Mouse (Mus musculus) MN1 (cell line): Measurements from ENCODE around the gene Kifc3.
"Not testable (repeated sequence)": the region's sequence is repeated elsewhere in the genome, so short reads cannot be mapped to it uniquely, and the experiment has no call there.

Experiments used
- DNase-seq: peaks from one replicate; pipeline ENCODE4 v3.0.0-alpha.2; 2016; ENCODE audit warnings: low spot score

Kifc3 gene

DNA sequence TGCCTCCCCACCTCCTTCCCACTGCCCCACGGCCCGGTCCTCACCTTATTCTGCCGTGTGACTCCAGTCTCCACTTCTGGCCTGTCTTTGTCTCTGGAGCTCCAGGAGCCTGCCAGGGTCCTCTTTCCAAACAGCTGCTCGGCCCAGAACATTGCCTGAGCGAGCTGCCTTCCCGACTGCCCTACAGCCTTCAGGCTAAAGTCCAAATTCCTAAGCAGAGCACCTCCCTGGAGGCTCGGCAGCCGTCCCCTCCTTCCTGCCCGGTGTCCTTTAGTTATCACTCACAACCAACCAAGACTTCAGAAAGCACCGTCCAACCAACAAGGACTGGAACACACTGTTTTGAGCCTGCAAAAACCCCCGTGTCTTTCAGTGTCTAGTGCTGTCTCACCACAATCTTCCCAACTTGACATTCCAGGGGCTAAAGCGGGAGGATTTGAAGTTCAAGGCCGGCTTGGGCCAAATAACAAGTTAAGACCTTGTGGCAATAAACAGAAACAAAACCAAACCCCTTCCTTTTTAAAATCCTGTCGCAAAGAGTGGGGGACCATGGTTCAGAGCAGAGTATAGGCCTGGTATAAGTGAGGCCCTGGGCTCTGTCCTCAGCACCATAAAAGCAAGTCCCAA, at the start of gene Kifc3:
Gene Kifc3, minus strand, starts transcription at position 164 of the 627 bp plus-strand sequence.
- no peak for DNase-seq

DNA sequence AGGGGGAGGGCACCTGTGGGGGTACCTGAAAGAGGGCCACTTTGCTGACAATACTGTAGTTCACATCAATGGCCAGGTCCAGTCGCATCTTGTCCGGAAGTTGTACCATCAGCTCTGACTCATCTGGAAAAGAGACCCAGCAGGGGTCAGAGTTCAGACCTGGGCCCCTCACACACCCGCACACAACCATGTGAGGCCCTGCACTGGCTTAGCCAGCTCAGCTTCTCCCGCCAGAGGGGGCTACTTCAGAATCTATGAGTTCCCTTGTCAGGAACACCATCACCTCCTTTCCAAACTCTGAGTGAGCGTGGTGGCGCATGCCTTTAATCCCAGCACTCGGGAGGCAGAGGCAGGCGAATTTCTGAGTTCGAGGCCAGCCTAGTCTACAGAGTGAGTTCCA, 49.4 kb upstream of the Kifc3 start:
- DNase-seq: no peak

DNA sequence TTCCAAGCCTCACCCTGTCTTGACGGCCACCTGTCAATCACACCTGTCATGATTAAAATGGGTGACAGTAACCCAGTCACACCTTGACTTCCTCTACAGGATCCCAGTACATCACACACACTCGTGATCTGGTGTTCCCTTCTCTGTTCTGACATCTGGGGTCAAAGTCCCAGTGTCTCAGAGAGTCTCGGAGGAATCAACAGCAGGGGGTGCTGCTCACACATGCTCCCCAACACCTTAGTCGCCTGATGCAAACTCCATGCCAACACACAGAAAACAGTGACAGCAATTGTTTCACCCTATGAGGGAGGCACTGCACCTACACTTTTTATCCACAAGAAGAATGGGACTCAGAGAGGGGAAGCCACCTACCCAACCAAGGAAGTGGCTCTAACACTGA, 47.2 kb upstream of the Kifc3 start:
- DNase-seq: no peak

DNA sequence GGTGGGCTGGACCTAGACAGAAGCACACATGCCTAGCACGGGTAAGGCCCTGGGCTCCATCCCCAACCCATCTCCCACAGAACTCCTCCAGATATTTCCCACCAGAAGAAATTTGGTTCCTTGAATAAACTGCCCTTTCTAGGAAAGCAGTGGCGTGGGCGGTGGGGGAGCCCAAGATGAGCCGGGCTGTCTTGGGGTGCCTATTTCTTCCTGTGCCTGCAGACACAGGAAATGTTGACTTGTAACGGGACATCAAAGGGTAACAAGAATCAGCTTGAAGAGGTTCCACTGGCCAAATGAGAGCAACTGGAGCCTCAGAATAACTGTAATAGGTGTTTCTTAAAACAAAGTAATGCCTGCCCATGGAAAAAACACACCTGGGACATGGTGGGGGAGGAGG, 44.7 kb upstream of the Kifc3 start:
- DNase-seq: no peak

DNA sequence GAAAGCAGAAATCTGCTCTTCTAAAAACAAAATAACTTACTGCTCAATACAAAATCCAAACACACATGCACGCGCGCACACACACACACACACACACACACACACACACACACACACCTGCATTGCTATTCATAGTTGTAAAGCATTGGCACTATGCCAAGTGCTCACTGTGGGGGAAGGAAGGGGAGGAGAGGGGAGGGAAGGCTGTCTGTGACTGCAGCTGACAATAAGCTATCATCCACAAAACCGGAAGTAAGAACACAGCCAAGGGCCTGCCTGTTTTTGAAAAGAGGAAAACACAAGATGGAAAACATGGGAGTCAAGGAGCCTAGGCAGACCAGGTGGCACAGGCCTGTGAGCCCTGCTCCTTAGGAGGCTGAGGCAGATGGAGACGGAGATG, 42.6 kb upstream of the Kifc3 start:
- DNase-seq: no peak

DNA sequence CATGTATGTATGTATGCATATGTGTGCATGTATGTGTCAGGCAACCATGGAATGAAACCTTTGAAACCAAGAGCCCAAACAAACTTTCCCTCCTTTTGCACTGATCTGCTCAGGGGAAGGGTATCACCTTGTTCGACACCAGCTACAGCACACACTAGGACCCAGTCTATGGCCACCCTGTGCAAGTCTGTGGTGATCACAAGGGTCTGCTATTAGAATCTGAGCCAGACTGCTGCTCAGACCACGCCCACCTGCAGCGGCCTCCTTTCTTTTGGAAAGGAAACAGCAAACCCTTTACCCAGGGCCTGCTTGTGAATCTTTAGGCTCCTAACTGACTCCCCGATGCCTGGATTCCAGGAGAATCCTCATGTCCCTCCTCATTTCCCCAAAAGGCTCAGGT, 41.2 kb upstream of the Kifc3 start:
- DNase-seq: no peak

DNA sequence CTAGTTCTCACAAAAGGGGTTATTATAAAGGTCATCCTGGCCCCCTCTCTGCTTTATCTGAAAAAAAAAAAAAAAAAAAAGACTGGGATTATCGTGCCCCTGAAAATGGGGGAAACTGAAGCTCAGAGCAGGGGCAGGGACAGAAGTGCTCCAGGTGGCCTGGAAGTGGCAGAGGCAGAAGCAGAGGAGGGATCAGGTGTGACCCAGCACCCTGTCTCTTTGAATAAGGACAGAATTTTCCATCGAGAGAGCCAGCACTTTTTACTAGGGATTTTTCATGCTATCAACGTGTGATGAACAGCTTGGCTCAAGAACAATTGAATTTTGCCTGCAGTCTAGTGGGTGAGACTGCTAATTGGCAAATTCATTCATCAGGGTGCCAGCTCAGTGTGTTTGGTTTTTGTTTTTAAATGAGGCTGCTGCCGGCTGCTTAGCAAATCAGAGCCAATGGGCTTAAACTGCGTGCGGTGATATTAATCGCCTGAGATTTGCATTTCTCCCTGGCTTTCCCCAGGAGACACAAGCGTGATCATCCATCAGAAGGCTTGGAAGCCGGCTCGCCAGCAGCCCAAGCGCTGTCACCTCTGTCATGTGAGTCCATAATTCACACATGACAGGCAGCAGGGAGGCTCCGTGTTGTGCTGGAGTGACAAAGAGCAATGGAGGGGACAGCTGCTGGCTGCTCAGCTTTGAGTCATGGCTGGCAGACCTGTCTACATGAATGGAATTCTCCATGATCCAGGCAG, 40.4 kb upstream of the Kifc3 start:
- peak; percentile 71 for DNase-seq

DNA sequence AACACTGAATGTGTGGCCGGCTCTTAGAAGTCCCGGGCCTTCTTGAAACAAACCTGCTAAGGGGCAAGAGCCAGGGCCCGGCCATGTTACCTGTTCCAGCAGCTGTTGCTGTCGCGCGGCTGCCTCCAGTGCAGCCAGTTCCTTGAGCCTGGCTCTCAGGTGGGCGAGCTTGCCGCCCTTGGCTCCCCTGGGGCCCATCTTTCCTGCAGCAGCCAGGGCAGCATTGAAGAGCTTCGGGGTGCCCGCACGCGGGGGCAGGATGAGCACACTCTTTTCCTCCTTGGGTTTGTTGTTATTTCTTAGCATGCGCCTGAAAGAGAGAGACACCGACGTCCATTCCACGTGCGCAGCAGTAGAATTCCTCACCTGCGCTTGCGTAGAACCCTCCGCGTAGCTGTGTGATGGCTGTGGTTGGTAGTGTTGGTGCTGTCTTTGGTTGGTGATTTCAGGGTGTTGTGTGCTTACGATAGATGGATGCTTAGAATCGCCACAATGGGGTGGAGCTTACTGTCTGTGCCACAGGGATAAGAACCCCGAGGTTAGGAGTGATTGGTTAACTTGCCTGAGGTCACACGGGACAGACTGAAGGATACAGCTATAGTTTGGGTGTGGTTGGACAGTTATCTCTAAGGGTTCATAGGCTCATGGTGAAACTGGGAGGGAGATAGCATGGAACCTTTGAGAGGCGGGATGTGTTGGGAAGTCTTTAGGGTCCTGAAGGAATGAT, 39.6 kb upstream of the Kifc3 start:
- DNase-seq: no peak

DNA sequence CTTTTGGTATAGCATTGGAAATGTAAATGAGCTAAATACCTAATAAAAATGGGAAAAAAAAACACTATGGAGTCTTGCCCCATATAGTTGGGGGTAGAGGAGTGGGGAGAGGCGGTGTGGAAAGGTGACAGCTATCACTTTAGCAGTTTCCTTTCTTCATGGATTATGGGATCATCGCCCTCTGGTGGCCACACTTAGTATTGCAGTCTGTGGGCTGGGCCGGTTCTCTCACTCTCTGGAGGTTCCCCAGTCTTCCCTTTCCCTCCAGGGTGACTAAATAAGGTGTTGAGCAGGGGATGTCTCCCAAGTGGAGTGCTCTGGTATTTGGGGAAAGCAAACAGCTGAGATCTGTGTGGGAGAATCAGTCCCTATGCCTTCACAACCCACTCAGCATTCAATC, 33.1 kb upstream of the Kifc3 start:
- DNase-seq: peak; percentile 72

DNA sequence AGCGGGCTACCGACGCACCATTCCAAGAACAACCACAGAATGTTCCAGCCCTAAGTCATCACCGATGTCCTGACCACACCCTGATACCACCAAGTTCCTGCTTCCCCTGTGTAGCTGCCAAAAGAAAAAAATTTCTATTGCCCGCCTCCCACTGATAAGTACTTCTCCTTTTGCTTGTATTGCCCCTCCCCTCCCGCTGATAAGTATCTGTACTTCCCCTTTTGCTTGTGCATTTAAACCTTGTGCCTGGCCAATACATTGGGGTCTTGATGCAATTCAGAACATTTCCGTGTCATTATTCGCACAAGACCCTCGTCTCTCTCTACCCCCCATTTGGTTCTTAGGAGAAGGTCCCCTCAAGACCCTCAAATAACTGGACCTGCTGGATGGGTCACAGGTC, 27.5 kb upstream of the Kifc3 start:
- DNase-seq: not testable (repeated sequence)

DNA sequence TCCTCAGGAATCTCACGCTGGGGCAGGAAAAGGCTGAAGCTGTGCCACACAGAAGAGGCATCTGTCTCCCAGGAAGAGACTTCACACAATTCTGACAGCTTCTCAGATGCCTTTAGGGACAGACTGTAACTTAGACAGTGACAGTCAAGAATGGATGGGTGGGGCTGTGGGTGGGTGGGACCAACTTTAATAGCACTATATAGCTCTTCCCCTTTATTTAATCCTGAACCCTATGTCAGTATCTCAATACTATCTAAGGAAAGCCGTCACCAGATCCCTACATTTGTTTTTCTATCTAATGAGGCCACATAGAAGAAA, 24.5 kb upstream of the Kifc3 start:
- DNase-seq: no peak

DNA sequence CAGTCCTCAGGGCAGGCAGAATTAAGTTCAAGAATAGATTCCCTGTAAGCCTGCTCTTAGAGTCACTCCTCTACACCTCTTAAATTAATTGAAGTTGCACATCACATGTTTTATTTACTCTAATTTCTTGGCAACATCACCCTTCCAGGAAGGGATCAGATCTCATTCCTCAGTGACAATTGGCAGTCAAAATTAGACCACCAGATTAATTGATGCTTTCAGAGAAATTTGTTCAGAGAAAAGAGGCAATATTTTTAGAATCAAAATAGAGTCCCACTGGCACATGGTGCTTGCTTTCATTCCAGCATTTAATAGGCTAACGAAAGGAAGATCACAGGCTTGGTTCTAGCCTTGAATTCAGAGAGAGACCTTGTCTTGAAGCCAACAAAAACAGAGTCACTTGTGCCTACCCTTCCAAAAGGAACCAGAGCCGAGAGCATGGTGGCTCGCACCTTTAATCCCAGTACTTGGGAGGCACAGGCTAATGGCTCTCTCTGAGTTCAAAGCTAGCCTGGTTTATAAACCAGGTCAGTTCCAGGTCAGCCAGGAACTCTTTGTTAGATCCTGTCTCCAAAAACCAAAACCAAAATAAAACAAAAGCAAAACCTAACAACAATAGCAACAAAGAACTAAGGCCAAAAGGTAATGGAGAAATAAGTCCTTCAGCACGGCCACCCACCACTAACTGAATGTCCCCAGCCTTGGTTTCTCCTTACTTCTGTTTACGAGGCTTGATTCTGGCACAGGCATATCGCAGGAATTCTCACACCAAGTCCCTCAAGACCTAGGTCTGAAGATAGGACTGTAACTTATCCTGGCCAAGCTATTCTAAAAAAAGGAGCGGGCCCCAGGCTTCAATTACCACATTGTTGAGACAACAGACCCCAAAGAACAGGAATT, 23.9 kb upstream of the Kifc3 start:
- no peak for DNase-seq

DNA sequence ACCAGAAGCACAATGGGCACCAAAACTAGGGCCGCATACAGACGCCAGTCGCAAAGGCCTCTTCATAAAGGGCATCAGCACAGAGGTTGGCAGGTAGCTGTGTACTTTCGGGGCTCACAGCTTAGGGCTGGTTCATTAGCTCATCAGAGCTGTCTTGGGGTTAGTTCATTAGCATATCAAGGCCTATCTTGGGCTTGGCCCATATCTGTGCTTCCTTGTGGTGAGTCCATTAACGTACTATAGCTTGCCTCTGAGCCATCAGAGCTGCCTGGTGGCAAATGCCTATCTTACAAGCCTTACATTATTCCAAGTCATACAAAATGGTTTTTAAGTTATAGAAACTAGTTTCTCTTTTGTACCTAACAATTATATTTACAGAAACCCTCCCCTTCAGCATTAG, 21.4 kb upstream of the Kifc3 start:
- DNase-seq: no peak

DNA sequence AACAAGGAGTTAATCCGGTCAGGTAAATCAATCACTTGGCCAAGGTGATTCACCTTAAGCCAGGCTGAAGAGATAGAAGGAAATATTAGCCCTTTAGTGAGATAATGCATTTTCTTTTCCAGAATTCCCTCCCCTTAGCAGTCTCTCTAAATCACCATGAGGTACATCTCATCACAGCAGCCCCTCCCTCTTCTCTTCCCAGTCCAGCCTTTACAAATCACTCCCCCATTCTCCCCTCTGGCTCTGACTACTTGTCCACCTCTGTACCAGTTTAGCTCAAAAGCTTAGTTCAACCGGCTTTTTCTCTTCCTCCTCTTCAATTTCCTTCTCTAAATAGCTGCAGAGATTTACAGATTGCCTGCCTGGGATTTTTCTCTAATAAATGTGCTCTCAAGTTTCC, 18.4 kb upstream of the Kifc3 start:
- DNase-seq: no peak

DNA sequence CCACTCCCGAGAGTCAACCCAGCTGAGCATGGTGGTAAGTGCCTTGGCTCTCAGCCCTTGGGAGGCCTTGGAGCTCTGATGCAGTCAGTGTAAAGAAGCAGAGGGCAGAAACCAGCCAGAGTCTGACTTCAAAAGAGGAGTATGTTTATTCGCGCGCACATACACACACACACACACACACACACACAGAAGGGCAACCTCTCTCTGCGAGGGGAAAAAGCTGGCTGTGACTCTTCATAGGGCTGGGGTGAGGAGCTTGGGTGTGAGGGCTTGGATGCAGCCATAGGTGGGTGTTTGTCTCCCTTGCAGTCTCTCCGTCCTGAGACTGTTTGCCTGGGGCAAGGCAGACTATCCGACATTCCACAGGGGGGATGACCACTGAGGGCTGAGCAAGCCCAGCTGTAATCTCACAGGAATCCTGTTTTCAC, 18.0 kb upstream of the Kifc3 start:
- DNase-seq: no peak

DNA sequence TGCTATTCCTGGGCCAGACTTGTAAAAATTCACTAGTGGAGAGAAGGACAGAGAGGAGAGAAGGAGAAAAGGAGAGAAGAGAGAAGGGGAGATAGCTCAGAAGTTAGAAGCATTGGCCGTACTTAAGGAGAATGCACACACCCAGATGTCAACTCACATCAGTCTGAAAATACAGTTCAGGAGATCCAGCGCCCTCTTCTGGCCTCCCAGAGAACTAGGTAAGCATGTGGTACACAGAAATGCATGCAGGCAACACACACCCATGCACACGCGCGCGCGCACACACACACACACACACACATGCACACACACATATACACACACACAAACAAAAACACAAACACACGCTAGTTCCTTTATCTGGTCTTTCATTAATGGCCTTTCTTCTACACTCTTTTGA, 17.0 kb upstream of the Kifc3 start:
- DNase-seq: no peak

DNA sequence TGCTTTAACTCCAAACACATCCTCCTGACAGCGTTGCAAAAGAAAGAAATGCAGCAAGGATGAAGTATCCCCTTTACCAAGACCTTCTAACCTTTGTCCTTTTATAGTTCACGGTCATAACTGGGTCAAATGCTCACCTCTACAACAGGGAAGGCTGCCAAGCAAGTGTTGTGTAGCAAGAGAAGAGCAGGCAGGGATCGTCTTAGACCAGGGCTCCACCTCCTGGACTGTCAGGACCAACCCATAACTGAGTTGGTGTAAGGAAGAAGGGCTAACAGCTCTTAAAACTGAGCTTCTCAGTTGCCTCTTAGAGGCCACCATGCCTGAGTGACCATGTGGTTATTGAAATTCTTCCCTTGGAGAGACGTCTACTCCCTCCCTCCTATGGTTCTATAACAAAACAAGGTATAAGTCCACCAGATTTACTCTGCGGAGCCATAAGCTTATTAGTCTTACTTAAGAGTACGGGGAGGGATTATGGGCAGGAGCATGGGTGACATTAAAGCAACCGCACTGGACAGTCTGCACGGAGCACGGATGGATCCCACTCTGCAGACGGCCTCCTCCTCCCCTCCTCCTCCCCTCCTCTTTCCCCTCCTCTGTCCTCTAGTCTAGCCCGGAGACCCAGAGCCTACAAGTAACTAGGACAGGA, 13.2 kb upstream of the Kifc3 start:
- no peak for DNase-seq

DNA sequence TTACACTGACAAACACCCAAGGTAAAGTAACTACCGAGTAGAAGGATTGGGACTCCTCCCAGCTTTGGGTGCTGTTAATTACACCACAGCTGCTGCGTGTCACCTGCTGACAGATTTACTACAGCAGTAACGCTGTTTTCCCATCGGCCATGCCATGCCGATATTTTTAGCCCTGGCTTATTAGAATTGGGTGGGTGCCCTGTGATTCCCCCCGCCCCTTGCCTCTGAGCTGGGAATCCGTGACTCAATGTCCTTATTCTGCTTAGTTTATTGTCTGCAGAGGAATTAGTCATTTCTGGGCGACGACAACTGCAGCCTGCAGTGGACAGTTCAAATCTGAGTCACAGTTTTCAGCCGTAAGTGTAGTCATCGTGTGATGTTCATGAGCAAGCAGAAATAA, 7.3 kb upstream of the Kifc3 start:
- DNase-seq: peak; percentile 46

DNA sequence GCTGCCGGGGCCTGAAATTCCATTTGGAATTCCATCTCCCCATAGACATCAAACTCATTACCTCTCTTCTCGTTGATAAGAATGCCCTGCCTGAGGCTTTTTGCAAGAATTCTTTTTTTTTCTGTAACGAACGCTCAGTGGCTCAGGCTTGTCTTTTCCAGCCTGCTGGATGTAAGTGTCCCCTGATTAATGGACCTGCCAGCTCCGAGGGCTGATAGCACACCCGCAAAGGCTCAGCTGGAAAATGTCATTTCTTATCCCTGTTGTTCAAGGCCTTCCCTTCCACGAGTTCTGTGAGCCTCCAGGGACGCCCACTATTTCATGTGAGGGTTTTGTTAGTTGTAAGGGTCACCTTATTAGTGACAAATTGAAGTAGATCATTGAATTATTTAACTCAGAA, 3.3 kb upstream of the Kifc3 start:
- DNase-seq: peak; percentile 48

DNA sequence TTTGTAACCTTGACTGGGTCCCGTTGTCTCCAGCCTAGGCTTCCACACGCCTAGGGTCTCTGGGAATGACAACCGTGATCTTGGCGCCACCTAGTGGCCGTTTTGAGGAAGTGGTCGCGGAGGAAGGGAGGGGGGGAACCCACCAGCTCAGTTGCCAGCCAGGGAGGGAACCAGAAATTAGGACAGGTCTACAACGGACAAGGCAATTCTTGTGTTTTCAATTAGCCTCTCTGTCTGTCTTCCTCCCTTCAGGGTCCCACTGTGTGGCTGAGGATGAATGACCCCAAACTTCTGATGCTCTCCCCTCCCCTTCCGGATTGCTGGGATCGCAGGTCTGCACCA, 1.4 kb upstream of the Kifc3 start:
- peak; percentile 77 for DNase-seq

DNA sequence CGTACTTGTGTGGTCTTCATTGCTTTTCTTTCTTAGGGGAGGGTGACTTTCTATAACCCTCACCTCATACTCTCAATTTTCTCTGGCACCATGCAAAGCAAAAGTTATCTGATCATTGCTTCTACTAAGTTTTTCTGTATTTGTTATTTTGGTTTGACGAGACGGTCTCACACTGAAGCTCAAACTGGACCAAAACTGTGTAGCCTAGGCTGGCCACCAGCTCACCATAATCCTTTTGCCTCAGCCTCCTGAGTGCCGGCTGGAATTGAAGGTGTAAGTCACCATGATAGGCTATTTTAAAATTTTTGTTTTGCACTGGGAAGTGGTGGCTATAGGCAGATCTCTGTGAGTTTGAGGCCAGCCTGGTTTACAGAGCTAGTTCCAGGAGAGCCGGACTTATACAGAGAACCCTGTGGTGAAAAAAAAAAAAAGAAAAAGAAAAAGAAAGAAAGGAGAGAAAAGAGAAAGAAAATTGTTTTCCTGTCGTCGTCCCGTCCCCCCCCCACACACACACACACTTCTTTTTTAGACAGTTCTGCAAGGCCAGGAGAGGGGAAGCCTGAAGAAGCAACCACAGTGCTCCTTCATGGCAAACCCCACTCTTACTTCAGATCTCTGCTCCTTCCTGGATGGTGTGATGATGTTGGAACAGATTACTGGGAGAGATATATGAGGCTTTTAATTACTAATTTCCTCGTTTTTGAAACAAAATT, 870 bp upstream of the Kifc3 start:
- no peak for DNase-seq
